Mouse (Mus musculus): ENCODE measurements around the gene Gucy2e. TPM values are rescaled to one million over a fixed set of nuclear protein-coding genes. Genes with fewer than 3 reads are reported as not detected.

Gene Gucy2e
- polyA plus RNA-seq, 1 experiment from 2014 or later, result 0.68 TPM

GRCm38 (mm10) chr11:69264276-69264675, 27.4 kb upstream of the Gucy2e start:
- Histone ChIP-seq H3K9me3 (ENCODE audit: control insufficient read depth, low read length) (no peaks in the 10 kb centered on the region), H3K9ac (replicated peaks; ENCODE audit: low read depth, low read length) (no peak overlapping the region), H3K36me3 (ENCODE audit: control insufficient read depth, insufficient read depth) (no peaks in the 10 kb centered on the region), H3K4me2 (ENCODE audit: low read length) (no peak overlapping the region), H3K27ac (ENCODE audit: low read length) (no peak overlapping the region), H3K4me1 (replicated peaks; ENCODE audit: control insufficient read depth, insufficient read depth, low read length) (peaks cover 11% of the 10 kb centered on the region), H3K27me3 (replicated peaks; ENCODE audit: control insufficient read depth, insufficient read depth, low read length) (no peaks in the 10 kb centered on the region), H3K4me3 (replicated peaks; ENCODE audit: low read length) (no peak overlapping the region)
- ATAC-seq, result no peak
- 82% methylated on average over 2 of the region's 2 CpGs for WGBS

GRCm38 (mm10) chr11:69260111-69260510, 23.3 kb upstream of the Gucy2e start:
- no peak overlapping the region for H3K27ac ChIP-seq (ENCODE audit: low read length)
- no peak overlapping the region for H3K4me2 ChIP-seq (ENCODE audit: low read length)
- ATAC-seq, result no peak
- H3K9ac ChIP-seq (replicated peaks; ENCODE audit: low read depth, low read length), result no peak overlapping the region
- H3K4me3 ChIP-seq (replicated peaks; ENCODE audit: low read length), result no peak overlapping the region
- H3K4me1 ChIP-seq (replicated peaks; ENCODE audit: control insufficient read depth, insufficient read depth, low read length), result no peaks in the 10 kb centered on the region
- no peaks in the 10 kb centered on the region for H3K9me3 ChIP-seq (ENCODE audit: control insufficient read depth, low read length)
- no peaks in the 10 kb centered on the region for H3K27me3 ChIP-seq (replicated peaks; ENCODE audit: control insufficient read depth, insufficient read depth, low read length)
- WGBS, result 82% methylated on average over 1 of the region's 1 CpGs
- no peaks in the 10 kb centered on the region for H3K36me3 ChIP-seq (ENCODE audit: control insufficient read depth, insufficient read depth)

- H3K4me3 ChIP-seq (replicated peaks; ENCODE audit: low read length), result no peak overlapping the region
- H3K4me2 ChIP-seq (ENCODE audit: low read length), result no peak overlapping the region
- no peaks in the 10 kb centered on the region for H3K9me3 ChIP-seq (ENCODE audit: control insufficient read depth, low read length)
- ATAC-seq, result peak; percentile 49; the same call in 1 of the 2 replicates
- WGBS, result 52% methylated on average over 5 of the region's 5 CpGs
- no peaks in the 10 kb centered on the region for H3K27me3 ChIP-seq (replicated peaks; ENCODE audit: control insufficient read depth, insufficient read depth, low read length)
- H3K27ac ChIP-seq (ENCODE audit: low read length), result no peak overlapping the region
- H3K4me1 ChIP-seq (replicated peaks; ENCODE audit: control insufficient read depth, insufficient read depth, low read length), result no peaks in the 10 kb centered on the region
- no peak overlapping the region for H3K9ac ChIP-seq (replicated peaks; ENCODE audit: low read depth, low read length)
- H3K36me3 ChIP-seq (ENCODE audit: control insufficient read depth, insufficient read depth), result no peaks in the 10 kb centered on the region
Observed at GRCm38 (mm10) chr11:69258287-69258686, 21.5 kb upstream of the Gucy2e start.

GRCm38 (mm10) chr11:69257807-69258206, 21.0 kb upstream of the Gucy2e start:
- H3K27ac ChIP-seq (ENCODE audit: low read length), result no peak overlapping the region
- no peaks in the 10 kb centered on the region for H3K4me1 ChIP-seq (replicated peaks; ENCODE audit: control insufficient read depth, insufficient read depth, low read length)
- no peaks in the 10 kb centered on the region for H3K36me3 ChIP-seq (ENCODE audit: control insufficient read depth, insufficient read depth)
- H3K4me2 ChIP-seq (ENCODE audit: low read length), result no peak overlapping the region
- H3K9ac ChIP-seq (replicated peaks; ENCODE audit: low read depth, low read length), result no peak overlapping the region
- 48% methylated on average over 4 of the region's 4 CpGs for WGBS
- no peaks in the 10 kb centered on the region for H3K27me3 ChIP-seq (replicated peaks; ENCODE audit: control insufficient read depth, insufficient read depth, low read length)
- no peak for ATAC-seq
- no peaks in the 10 kb centered on the region for H3K9me3 ChIP-seq (ENCODE audit: control insufficient read depth, low read length)
- H3K4me3 ChIP-seq (replicated peaks; ENCODE audit: low read length), result no peak overlapping the region

- ATAC-seq, result no peak
- no peaks in the 10 kb centered on the region for H3K9me3 ChIP-seq (ENCODE audit: control insufficient read depth, low read length)
- no peak overlapping the region for H3K27ac ChIP-seq (ENCODE audit: low read length)
- no peak overlapping the region for H3K4me2 ChIP-seq (ENCODE audit: low read length)
- 0 out of 2 replicates have a peak overlapping the region, but pooled peaks have one; percentile 8 for H3K9ac ChIP-seq (replicated peaks; ENCODE audit: low read depth, low read length)
- WGBS, result 73% methylated on average over 2 of the region's 2 CpGs
- H3K27me3 ChIP-seq (replicated peaks; ENCODE audit: control insufficient read depth, insufficient read depth, low read length), result no peaks in the 10 kb centered on the region
- no peaks in the 10 kb centered on the region for H3K36me3 ChIP-seq (ENCODE audit: control insufficient read depth, insufficient read depth)
- H3K4me3 ChIP-seq (replicated peaks; ENCODE audit: low read length), result no peak overlapping the region
- H3K4me1 ChIP-seq (replicated peaks; ENCODE audit: control insufficient read depth, insufficient read depth, low read length), result no peaks in the 10 kb centered on the region
Observed at GRCm38 (mm10) chr11:69257072-69257471, 20.2 kb upstream of the Gucy2e start.

GRCm38 (mm10) chr11:69254808-69255207, 18.0 kb upstream of the Gucy2e start:
- no peak overlapping the region for H3K9ac ChIP-seq (replicated peaks; ENCODE audit: low read depth, low read length)
- H3K27ac ChIP-seq (ENCODE audit: low read length), result no peak overlapping the region
- no peaks in the 10 kb centered on the region for H3K36me3 ChIP-seq (ENCODE audit: control insufficient read depth, insufficient read depth)
- no peak overlapping the region for H3K4me2 ChIP-seq (ENCODE audit: low read length)
- no peak for ATAC-seq
- no peaks in the 10 kb centered on the region for H3K4me1 ChIP-seq (replicated peaks; ENCODE audit: control insufficient read depth, insufficient read depth, low read length)
- H3K27me3 ChIP-seq (replicated peaks; ENCODE audit: control insufficient read depth, insufficient read depth, low read length), result no peaks in the 10 kb centered on the region
- no peaks in the 10 kb centered on the region for H3K9me3 ChIP-seq (ENCODE audit: control insufficient read depth, low read length)
- 74% methylated on average over 5 of the region's 5 CpGs for WGBS
- H3K4me3 ChIP-seq (replicated peaks; ENCODE audit: low read length), result no peak overlapping the region

GRCm38 (mm10) chr11:69253131-69253530, 16.3 kb upstream of the Gucy2e start:
- no peak overlapping the region for H3K4me2 ChIP-seq (ENCODE audit: low read length)
- no peaks in the 10 kb centered on the region for H3K27me3 ChIP-seq (replicated peaks; ENCODE audit: control insufficient read depth, insufficient read depth, low read length)
- no peak overlapping the region for H3K9ac ChIP-seq (replicated peaks; ENCODE audit: low read depth, low read length)
- ATAC-seq, result no peak
- H3K9me3 ChIP-seq (ENCODE audit: control insufficient read depth, low read length), result no peaks in the 10 kb centered on the region
- H3K27ac ChIP-seq (ENCODE audit: low read length), result no peak overlapping the region
- H3K36me3 ChIP-seq (ENCODE audit: control insufficient read depth, insufficient read depth), result no peaks in the 10 kb centered on the region
- H3K4me1 ChIP-seq (replicated peaks; ENCODE audit: control insufficient read depth, insufficient read depth, low read length), result no peaks in the 10 kb centered on the region
- 53% methylated on average over 9 of the region's 9 CpGs for WGBS
- no peak overlapping the region for H3K4me3 ChIP-seq (replicated peaks; ENCODE audit: low read length)

GRCm38 (mm10) chr11:69251953-69252352, 15.1 kb upstream of the Gucy2e start:
- no peaks in the 10 kb centered on the region for H3K36me3 ChIP-seq (ENCODE audit: control insufficient read depth, insufficient read depth)
- no peak overlapping the region for H3K4me2 ChIP-seq (ENCODE audit: low read length)
- H3K9me3 ChIP-seq (ENCODE audit: control insufficient read depth, low read length), result no peaks in the 10 kb centered on the region
- H3K27me3 ChIP-seq (replicated peaks; ENCODE audit: control insufficient read depth, insufficient read depth, low read length), result no peaks in the 10 kb centered on the region
- no peak overlapping the region for H3K27ac ChIP-seq (ENCODE audit: low read length)
- H3K9ac ChIP-seq (replicated peaks; ENCODE audit: low read depth, low read length), result no peak overlapping the region
- no peak for ATAC-seq
- WGBS, result 90% methylated on average over 7 of the region's 7 CpGs
- H3K4me1 ChIP-seq (replicated peaks; ENCODE audit: control insufficient read depth, insufficient read depth, low read length), result no peaks in the 10 kb centered on the region
- H3K4me3 ChIP-seq (replicated peaks; ENCODE audit: low read length), result no peak overlapping the region

GRCm38 (mm10) chr11:69251135-69251842, 14.5 kb upstream of the Gucy2e start:
- Histone ChIP-seq H3K36me3 (ENCODE audit: control insufficient read depth, insufficient read depth) (no peaks in the 10 kb centered on the region), H3K4me1 (replicated peaks; ENCODE audit: control insufficient read depth, insufficient read depth, low read length) (no peaks in the 10 kb centered on the region), H3K9ac (replicated peaks; ENCODE audit: low read depth, low read length) (no peak overlapping the region), H3K27me3 (replicated peaks; ENCODE audit: control insufficient read depth, insufficient read depth, low read length) (no peaks in the 10 kb centered on the region), H3K4me3 (replicated peaks; ENCODE audit: low read length) (no peak overlapping the region), H3K4me2 (ENCODE audit: low read length) (no peak overlapping the region), H3K9me3 (ENCODE audit: control insufficient read depth, low read length) (no peaks in the 10 kb centered on the region), H3K27ac (ENCODE audit: low read length) (no peak overlapping the region)
- WGBS, result 70% methylated on average over 14 of the region's 14 CpGs
- ATAC-seq, result no peak

- H3K9ac ChIP-seq (replicated peaks; ENCODE audit: low read depth, low read length), result no peak overlapping the region
- H3K27me3 ChIP-seq (replicated peaks; ENCODE audit: control insufficient read depth, insufficient read depth, low read length), result no peaks in the 10 kb centered on the region
- no peak overlapping the region for H3K27ac ChIP-seq (ENCODE audit: low read length)
- no peak overlapping the region for H3K4me2 ChIP-seq (ENCODE audit: low read length)
- no peak overlapping the region for H3K4me3 ChIP-seq (replicated peaks; ENCODE audit: low read length)
- no peaks in the 10 kb centered on the region for H3K4me1 ChIP-seq (replicated peaks; ENCODE audit: control insufficient read depth, insufficient read depth, low read length)
- H3K36me3 ChIP-seq (ENCODE audit: control insufficient read depth, insufficient read depth), result no peaks in the 10 kb centered on the region
- no peaks in the 10 kb centered on the region for H3K9me3 ChIP-seq (ENCODE audit: control insufficient read depth, low read length)
- no peak for ATAC-seq
- WGBS, result 81% methylated on average over 5 of the region's 5 CpGs
Observed at GRCm38 (mm10) chr11:69250106-69250505, 13.3 kb upstream of the Gucy2e start.
